Mouse (Mus musculus) CD8-positive naive resting alpha-beta T cell, adult 2 months (primary cell): ENCODE results near the gene Lasp1.
"Not testable (repeated sequence)": the region's sequence is repeated elsewhere in the genome, so short reads cannot be mapped to it uniquely, and the experiment has no call there.

Experiments
- DNase-seq, 2 experiments: peaks; one replicate each; pipeline ENCODE4 v3.0.0; 2022; ENCODE audit warnings: low read depth in 2 of 2, low spot score in 2 of 2

Gene Lasp1

GRCm38 (mm10) chr11:97865421-97865820 is 66.6 kb downstream of the Lasp1 start:
- no peak for DNase-seq

DNA sequence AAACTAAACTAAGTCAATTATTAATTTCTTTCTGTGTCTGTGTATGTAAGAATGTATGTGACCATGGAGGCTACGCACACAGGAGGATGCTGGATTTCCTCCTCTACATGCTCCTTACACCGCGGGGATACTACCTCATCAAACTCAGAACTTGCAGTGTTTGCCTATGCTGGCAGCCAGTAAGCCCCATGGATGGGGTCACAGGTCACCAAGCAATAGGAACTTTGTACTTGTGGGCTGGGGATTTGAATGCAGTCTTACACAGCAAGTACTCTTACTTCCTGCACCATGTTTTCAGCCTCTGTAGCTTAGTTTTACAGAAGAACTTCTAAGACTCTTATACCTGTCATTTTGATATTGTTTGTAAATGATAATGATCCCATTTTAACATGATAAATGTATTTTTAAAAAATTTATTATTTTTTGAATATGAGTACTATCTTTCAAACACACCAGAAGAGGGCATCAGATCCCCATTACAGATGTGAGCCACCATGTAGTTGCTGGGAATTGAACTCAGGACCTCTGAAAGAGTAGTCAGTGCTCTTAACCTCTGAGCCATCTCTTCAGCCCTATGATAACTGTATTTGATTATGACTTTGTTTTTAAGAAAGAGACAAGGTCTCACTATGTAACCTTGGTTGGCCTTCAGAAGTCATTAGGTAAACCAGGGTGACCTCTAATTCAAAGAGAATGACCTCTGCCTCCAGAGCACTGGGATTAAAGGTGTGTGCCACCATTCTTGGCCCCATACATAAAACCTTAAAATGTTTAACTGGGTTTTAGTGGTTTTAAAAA is 67.5 kb downstream of the Lasp1 start:
- DNase-seq, result no peak

DNA sequence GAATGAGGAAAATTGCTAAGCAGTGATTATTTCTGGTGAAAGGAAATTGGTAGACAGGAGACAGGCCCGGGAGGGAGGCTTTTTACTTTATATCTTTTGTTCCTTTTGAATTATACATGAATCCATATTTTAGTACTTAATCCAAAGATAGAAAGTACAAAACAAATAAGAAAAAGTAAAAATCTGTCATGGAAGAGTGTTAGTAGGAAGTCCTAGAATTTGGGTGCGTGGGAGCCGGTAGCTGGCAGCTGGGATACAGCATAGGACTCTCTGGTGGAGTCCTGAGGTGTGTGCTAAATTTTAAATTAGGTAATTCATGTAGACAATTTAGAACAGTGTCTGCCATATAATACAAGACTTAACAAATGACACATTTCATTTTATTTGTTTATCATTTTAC is 68.8 kb downstream of the Lasp1 start:
- no peak for DNase-seq

DNA sequence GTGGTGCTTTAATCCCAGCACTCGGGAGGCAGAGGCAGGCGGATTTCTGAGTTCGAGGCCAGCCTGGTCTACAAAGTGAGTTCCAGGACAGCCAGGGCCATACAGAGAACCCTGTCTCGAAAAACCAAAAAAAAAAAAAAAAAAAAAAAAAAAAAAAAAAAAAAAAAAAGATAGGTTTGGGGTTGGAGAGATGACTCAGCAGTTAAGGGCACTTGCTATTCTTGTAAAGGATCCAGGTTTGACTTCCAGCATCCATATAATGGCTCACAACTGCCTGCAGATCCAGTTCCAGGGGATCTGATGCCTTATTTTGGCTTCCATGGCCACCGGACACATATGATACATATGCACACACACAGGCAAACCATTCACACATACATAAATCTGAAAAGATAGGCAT is 73.6 kb downstream of the Lasp1 start:
- not testable (repeated sequence) for DNase-seq

DNA sequence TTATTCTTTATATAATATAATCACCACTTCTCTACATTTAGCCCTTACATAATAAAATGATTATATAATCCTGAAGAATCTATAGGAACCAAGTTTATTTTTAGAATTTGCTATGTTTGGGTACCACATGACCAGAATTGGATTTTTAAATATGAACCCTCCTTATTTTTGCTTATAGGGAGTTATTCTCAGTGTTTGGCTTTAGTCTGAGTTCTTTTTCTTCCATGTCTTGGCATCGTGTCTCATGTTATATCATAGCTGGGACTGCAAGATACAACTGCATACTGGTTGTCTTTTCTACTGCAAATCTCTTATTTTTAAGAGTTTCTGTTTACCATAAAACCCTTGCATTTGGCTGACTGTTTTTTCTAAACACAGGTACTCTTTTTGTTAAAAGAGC is 75.6 kb downstream of the Lasp1 start:
- no peak for DNase-seq

GRCm38 (mm10) chr11:97877341-97877740 is 78.5 kb downstream of the Lasp1 start:
- DNase-seq, result no peak

GRCm38 (mm10) chr11:97880362-97880761 is 81.6 kb downstream of the Lasp1 start:
- DNase-seq, result no peak

GRCm38 (mm10) chr11:97883542-97883917 is 84.7 kb downstream of the Lasp1 start:
- DNase-seq, result peak; percentile 70 to 82

DNA sequence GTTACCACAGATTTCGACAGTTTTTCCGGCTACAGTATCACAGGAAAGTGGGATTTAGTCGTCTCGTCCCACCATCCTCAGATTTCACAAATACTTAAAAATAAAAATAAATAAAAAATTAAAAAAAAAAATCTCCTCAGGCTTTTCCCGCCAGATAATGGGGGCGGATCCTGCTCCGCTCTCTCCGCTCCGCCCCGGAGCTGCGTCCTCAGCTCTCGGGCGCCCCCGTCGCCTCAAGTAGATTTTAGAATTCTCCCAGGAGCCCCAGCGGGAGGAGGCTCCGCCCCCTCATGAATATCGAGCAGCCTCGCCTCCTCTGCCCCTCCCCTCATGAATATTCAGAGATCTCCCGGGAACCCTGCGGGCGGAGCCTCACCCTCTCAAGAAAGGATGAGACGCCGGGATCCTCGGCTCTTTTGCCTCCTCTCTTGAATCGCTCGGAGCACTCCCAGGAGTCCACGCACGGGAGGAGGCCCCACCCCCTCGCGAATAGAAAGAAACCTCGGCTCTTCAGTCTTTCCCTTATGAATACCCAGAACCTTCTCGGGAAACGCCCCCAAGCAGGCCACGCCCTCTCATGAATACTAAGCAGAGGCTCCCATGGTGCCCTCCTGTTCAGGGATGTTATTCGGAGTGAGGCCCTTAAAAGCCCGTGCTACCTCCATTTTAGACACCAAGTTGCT is 85.3 kb downstream of the Lasp1 start, which contains the start of gene Fbxo47:
Fbxo47 (minus strand) TSS at position 237 of the 683 bp plus-strand sequence.
- peak; percentile 92 to 95 for DNase-seq

DNA sequence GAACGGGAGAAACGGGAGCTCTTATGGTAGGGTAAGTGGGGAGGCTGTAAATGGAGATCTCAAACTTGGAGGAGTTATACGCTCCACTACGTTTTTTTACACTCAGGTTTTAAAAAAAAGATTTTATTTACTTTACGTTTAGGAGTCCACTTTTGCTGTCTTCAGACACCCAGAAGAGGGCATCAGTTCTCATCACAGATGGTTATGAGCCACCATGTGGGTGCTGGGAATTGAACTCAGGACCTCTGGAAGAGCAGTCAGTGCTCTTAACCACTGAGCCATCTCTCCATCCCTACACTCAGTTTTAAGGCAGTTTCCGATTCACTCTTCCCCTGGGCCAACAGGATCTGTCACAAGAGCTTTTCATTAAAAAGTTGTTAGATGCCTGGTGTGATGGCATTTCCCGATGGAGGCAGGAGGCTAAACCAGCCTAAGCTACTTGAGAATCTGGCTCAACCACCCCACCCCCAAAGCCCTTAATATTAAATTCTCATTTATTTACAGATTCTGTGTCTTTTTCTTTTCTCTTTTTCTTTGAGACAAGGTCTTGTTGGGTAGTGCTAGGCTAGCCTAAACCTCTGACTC is 85.9 kb downstream of the Lasp1 start:
- DNase-seq, result no peak

- no peak for DNase-seq
Observed at GRCm38 (mm10) chr11:97885296-97885915, 86.6 kb downstream of the Lasp1 start.
